Mouse (Mus musculus): ENCODE measurements at regions not wholly inside any gene's neighbourhood (a gene's known extent, or its start where the extent isn't known, plus 50 kb on each side); places are given as distances from the start of the nearest gene placed in this dataset.

DNA sequence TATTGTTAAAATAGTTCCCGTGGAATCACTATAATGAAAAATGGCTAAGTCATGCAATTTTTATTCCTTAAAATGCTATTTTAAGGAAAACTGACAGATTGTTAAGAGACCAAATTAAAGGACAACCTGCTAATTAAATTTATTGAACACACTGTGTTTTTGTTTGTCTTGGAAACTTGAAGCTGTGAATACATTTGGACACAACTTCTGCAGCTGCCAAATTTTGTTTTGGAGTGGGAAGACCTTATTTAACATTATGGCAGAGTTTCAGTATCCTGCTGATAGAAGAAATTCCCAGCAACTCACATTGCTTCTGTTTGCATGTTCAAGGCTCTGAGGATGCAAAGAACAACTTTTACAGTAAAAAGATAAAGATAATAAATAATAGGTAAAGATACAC lies 301.6 kb upstream of the 1700015G11Rik start:
- DNase-seq, result no peak

GRCm38 (mm10) chr7:52278262-52278661 lies 262.7 kb upstream of the 1700015G11Rik start:
- no peak for DNase-seq

- DNase-seq, result peak; percentile 20 to 27
Measured at GRCm38 (mm10) chr7:52256386-52256920, 240.9 kb upstream of the 1700015G11Rik start.

- no peak for DNase-seq
Measured at GRCm38 (mm10) chr7:52252499-52253233, 237.1 kb upstream of the 1700015G11Rik start.

Data from cerebellum, postnatal 14 days (tissue).